Mouse (Mus musculus) subcutaneous adipose tissue, adult 2 months (tissue): ENCODE data around the gene Hes1. TPM values are rescaled to one million over a fixed set of nuclear protein-coding genes. Genes with fewer than 3 reads are reported as not detected.

Experiments
- polyA plus RNA-seq: library from polyadenylated mRNA; depleted of rRNA; stranded (reverse); fragments of >200 nt; gene quantifications from 2 replicates; pipeline ENCODE4 v1.2.3, GENCODE M21; 2012; ENCODE audit warnings: low replicate concordance; rRNA removed

The Hes1 gene
- 27.4 and 57.1 TPM in 2 replicates for polyA plus RNA-seq

DNA sequence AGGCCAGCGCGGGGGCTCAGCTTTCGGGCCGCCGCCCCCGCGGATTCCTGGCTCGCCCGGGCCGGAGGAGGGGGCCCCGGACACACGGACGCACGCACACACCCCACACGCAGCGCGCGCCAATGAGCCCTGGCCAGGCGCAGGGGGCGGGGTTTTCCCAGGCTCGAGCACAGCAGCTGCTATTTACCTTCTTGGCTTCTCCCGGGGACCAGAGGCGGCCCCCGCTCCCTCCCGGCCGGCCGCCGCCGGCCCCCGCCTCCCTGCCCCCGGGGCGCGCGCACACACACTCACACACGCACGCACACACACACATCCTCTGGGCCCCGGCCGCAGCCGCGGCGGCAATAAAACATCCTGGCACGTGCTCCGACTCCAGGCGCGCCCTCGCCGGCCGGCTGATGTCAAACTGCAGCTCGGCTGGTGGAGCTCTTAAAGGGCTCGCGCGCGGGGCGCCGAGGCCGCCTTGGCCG lies at the start of gene Hes1:
Hes1 (plus strand) TSS at position 401 of the 470 bp plus-strand sequence.

Other genes with a start within 250 kb of the Hes1 start
- 0.35 and 1.1 TPM in 2 replicates for gene Cpn2, start 203.1 kb downstream of the Hes1 start, polyA plus RNA-seq
- 0.30 and 0.39 TPM in 2 replicates for gene Lrrc15, start 218.9 kb downstream of the Hes1 start, polyA plus RNA-seq
- 0.14 and 0.23 TPM in 2 replicates for gene Gp5, start 246.4 kb downstream of the Hes1 start, polyA plus RNA-seq